Mouse (Mus musculus) erythroblast, adult 5-6 weeks (primary cell): Measurements from ENCODE around the gene Usf2. TPM values are rescaled to one million over a fixed set of nuclear protein-coding genes. Genes with fewer than 3 reads are reported as not detected.

Experiments used
- ATAC-seq: replicated peaks from 2 replicates; pipeline ENCODE4 v1.8.0; 2016; ENCODE audit warnings: moderate number of reproducible peaks, mild to moderate bottlenecking, moderate TSS enrichment, inconsistent platforms; ENCODE audit not compliant: poor library complexity, low FRiP score, severe bottlenecking
- total RNA-seq, 2 experiments: library from RNA; stranded (forward) in 1 of 2; stranded (reverse) in 1 of 2; fragments of 150-400 nt in 1 of 2; fragments of 200-764, 138-1000 nt in 1 of 2; gene quantifications; 2 replicates each; pipeline versions ENCODE4 v1.2.3 to v1.2.4; 2015 to 2017; ENCODE audit warnings: low replicate concordance in 2 of 2

The Usf2 gene
- total RNA-seq (2015; ENCODE audit: low replicate concordance) (36.5 and 39.3 TPM in 2 replicates), total RNA-seq (2017; ENCODE audit: low replicate concordance) (47.0 and 47.3 TPM in 2 replicates)

DNA sequence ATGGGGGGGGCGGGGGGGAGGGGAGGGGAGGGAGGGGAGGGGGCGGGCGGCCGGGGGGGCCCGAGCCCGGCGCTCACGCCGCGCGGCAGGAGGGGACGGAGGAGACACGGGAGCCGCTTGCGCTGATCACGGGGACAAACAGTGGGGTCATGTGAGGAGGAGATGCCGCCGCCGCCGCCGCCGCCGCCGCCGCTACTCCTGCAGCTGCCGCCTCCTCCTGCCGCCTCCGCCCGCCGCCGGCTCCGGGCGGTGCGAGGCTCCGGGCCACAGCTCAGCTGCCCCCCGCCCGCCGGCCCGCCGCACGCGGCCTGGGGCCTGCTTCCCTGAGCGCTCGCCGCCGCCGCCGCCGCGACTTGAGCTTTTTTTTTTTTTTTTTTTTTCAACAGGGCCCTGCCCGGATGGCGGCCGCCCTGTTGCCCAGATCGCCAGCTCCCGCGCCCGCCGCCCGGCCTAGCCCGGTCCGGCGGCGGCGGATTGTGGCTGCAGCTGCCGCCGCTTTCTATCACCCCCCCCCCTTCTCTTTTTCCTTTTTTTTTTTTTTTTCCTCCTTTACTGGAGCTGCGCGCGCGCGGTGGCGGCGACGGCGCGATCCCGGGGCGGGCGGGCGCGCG, at the start of gene Usf2:
Gene Usf2 (minus strand): TSS at position 48 of the 611 bp plus-strand sequence.
- peak; percentile 28 for ATAC-seq

DNA sequence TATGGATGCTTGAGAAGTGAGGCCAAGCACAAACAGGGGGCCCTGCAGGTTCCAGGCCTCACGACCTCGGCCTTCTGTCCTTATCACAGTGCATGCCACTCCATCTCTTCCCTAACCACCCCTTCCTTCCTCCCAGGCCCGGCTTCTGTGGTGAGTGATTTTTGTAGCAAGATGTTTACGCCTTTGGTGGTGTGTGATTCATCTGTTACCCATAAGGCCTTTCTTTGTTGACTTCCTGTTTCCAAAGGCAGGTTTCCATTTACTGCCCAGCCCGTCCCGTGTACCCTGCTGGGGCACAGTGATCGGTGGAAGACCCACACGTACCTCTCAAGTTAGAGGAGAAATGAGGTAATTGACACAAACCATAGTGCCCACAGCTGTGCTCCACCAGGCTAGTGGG, 46.0 kb upstream of the Usf2 start:
- ATAC-seq, result no peak

GRCm38 (mm10) chr7:31000505-31001020, 44.0 kb upstream of the Usf2 start:
- no peak for ATAC-seq

DNA sequence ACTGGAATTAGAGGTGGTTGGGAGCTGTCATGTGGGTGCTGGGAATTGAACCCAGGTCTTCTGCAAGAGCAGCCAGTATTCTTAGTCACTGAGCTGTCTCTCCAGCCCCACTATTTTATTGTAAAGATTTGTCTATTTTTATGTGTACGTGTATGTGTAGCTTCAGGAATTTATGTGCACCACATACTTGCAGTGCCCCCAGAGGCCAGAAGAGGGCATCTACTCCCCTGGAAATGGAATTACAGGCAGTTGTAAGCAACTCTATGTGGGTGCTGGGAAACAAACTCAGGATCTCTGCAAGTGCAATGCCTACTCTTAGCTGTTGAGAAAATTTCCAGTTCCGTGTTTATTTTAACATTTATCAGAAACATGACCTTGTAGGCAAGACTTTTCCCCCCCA, 39.9 kb upstream of the Usf2 start:
- ATAC-seq, result no peak

GRCm38 (mm10) chr7:30993986-30994385, 37.4 kb upstream of the Usf2 start:
- no peak for ATAC-seq

DNA sequence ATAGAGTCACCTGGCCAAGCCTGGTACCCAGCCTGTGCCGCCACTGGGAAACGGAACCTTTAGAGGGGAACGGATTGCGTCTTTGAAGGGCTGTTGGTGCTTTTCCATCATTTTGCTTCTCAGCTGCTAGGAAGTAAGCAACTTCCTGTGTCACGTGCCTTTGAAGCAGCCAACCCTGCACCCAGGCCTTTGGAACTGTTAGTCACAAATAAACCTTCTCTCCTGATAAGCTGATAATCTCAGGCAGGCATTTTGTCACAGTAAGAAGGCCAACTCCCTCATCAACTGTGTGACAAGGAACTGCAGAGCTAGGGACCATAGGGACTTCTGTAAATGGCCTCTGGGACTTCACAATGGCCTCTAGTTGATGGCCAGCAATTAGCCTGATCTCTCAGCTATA, 35.5 kb upstream of the Usf2 start:
- ATAC-seq, result no peak

GRCm38 (mm10) chr7:30988519-30989162, 32.0 kb upstream of the Usf2 start:
- no peak for ATAC-seq

GRCm38 (mm10) chr7:30985357-30985756, 28.8 kb upstream of the Usf2 start:
- no peak for ATAC-seq

- ATAC-seq, result no peak
Observed at GRCm38 (mm10) chr7:30981703-30982102, 25.1 kb upstream of the Usf2 start.

DNA sequence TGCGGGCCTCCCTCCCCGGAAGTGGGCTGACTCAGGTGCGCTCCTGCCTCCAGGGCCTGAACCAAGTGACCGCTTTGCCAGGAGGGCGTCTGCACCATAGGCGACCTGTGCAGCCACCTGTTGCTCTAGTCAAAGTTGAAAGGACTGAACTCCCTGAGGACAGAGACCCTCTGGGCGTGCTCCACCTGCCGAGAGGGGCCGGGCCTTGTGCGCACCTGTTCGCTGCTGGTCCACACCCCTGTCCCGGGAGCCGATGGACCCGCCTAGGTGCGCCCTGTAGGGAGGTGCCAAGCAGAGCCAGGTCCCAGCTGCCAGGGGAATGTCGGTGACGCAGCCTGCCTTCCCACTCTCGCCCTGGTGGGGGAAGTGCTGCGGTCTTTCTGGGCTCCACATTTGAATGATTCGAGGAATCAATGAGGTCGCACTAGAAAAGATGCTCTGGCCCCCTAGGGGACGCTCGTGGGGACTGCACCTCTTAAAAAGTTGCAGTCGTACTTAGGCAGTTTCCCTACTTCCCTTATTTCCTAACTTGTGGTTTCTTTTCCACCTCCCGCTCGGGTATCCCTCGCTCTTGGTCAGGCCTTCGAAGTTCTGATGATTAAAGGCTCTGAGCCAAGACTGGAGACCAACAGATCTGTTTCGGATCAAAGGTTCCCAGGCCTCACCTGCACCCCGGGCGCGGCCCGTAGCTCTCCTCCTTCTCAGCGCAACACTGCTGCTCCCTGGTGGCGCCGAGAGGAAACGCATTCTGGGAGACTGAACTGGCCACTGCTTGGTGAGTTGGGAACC, 17.1 kb upstream of the Usf2 start, which contains the start of gene Fam187b:
Gene Fam187b (plus strand): TSS at position 290 of the 789 bp plus-strand sequence.
- peak; percentile 96 for ATAC-seq

DNA sequence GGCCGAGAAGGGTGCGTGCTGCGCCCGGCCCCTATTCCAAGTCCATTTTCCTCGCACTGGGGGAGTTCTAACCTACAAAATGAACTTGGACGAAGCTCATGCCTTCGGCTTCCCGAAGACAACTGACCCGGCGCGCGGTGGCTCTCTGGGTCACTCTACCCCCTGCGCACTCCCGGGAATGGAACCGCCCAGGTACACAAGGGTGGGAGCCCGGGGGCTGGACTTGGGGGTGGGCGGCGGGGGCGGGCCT, 16.6 kb upstream of the Usf2 start, which contains the start of gene Lsr:
Gene Lsr (minus strand): TSS at position 214 of the 250 bp plus-strand sequence.
- no peak for ATAC-seq

DNA sequence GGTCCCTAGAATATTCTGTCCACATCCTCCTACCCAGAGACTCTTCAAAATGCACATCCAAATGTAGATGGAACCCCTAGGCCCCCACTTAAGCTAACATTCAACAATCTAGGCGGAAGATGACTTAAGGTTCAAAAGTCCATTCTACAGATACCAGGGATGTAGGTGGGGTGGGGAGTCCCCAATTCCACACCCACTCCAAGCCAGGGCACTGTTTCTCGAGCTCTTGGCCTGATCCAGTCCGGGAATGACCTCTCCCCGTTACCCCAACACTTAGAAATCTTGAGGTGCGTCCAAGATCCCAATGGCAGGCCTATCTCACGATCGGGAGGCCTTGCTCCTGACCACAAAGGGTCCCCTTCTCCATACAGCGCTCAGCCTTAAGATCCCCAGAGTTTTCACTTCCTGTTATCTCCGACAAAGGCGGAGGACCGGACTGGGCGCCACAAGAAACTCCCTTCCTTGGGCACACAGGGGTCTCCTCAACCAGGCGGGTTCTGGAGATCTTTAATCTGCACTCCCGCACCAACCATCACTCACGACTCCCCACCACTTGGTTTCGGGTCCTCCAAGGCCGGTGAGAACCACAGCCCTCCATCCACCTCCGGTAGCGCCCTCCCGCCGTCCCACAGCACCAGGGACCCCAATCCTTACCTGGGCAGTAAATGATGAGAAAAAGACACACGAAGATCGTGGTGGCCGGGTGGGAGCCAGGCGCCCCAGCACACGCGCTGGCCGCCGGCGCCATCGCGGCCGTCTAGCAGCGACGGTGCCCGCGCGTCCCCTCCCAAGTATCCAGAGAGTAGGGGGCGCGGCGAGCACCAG, 16.0 kb upstream of the Usf2 start:
- ATAC-seq, result no peak

DNA sequence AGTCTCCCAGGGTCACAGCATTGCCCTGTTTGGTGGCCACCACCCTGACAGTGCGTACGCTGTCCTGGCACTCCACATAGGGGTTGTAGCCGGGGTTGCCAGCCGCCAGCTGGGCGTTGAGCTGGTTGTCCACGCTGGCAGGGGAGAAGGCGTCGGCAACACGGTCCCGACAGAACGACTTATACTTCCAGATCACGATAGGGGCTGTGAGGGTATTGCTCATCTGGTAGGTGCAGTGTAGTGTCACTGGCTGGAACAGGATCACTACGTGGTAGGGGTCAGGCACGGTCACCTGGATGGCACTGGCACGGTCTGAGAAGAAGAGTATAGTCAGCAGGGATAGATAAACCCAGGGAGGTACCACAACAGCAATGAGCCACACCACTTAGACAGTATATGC, 15.3 kb upstream of the Usf2 start:
- no peak for ATAC-seq

DNA sequence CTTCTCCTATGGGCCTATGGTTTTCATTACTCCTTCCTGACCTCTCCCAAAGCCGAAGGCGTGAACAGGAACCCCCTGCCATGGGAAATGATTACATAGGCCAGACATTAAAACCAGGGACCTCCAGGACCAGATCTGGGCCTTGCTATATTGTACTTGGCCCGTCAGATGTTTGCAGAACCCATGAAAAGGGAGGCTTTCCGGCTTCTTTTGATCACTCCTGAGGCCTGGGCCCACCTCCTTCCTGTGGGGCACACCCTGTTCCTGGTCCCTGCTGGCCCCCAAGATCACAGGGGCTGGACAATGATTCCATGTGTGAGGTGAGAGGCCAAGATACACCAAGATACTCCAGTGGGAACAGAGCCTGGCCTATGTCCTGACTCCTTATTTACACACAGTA, 12.6 kb upstream of the Usf2 start:
- ATAC-seq, result no peak

- ATAC-seq, result no peak
Observed at GRCm38 (mm10) chr7:30968611-30969010, 12.0 kb upstream of the Usf2 start.

GRCm38 (mm10) chr7:30966657-30967056, 10.1 kb upstream of the Usf2 start:
- ATAC-seq, result no peak

GRCm38 (mm10) chr7:30965677-30966076, 9.1 kb upstream of the Usf2 start:
- no peak for ATAC-seq

- ATAC-seq, result no peak
Observed at GRCm38 (mm10) chr7:30964366-30964765, 7.8 kb upstream of the Usf2 start.

DNA sequence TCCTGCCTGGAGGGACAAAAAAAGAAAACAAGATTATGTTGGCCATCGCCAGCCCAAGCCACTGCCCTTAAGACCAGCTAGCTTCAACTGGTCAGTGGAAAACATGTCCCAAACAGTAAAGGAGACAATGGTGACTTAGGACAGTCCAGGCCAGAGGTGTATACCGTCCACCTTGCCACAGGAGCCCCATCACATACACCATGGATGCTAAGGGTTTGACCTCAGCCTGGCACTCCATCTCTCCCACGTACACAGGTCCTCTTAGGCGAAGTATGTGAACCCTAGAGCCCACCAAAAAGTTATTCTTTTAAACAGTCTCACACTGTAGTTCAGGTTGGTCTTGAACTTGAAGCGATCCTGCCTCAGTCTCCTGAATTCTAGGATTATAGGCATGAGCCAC, 6.3 kb upstream of the Usf2 start:
- no peak for ATAC-seq

DNA sequence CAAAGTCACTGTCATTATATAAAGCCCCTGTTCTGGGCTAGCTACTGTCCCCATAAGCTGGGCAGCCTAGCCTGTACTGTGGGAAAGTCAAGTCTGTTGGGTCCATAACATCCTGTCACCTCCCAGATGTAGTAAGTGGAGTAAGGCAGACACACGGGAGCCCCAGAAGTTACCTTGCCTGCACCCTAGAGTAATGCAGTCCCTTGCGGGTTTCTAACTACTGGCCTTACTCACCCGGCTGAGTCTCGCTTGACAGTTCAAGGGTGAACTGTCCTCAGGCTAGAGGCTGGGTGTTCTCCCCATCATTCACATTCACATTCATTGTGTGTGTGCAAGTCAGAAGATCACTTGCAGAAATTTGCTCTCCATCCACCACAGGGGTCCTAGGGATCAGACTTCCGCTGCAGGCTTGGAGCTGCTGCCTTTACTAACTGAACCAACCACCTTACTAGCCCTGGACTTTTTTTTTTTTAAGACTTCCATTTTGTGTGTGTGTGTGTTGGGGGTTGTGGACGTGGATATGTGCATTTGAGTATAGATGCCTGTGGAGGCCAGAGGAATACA, 3.3 kb upstream of the Usf2 start:
- ATAC-seq, result no peak
